Mouse (Mus musculus): ENCODE measurements at regions not wholly inside any gene's neighbourhood (a gene's known extent, or its start where the extent isn't known, plus 50 kb on each side); places are given as distances from the start of the nearest gene placed in this dataset.

GRCm38 (mm10) chr6:112152535-112153364 lies 120.8 kb upstream of the Lmcd1 start:
- no peak for DNase-seq

GRCm38 (mm10) chr6:112167487-112167886 lies 106.1 kb upstream of the Lmcd1 start:
- no peak for DNase-seq

GRCm38 (mm10) chr6:112176344-112176743 lies 97.2 kb upstream of the Lmcd1 start:
- no peak for DNase-seq

GRCm38 (mm10) chr6:112187636-112188035 lies 85.9 kb upstream of the Lmcd1 start:
- no peak for DNase-seq

- DNase-seq = peak; percentile 69
Observed at GRCm38 (mm10) chr6:112191032-112191431, 82.5 kb upstream of the Lmcd1 start.

GRCm38 (mm10) chr6:112197445-112197844 lies 76.1 kb upstream of the Lmcd1 start:
- DNase-seq = peak; percentile 85

GRCm38 (mm10) chr6:112199241-112199640 lies 74.3 kb upstream of the Lmcd1 start:
- DNase-seq = no peak

- DNase-seq = no peak
Observed at GRCm38 (mm10) chr6:112202120-112202519, 71.4 kb upstream of the Lmcd1 start.

- DNase-seq = no peak
Observed at GRCm38 (mm10) chr6:112203321-112203720, 70.2 kb upstream of the Lmcd1 start.

GRCm38 (mm10) chr6:112204956-112205355 lies 68.6 kb upstream of the Lmcd1 start:
- no peak for DNase-seq

GRCm38 (mm10) chr6:112205420-112205995 lies 68.0 kb upstream of the Lmcd1 start:
- DNase-seq = no peak

GRCm38 (mm10) chr6:112207229-112207628 lies 66.3 kb upstream of the Lmcd1 start:
- DNase-seq = no peak

GRCm38 (mm10) chr6:112210238-112210950 lies 63.2 kb upstream of the Lmcd1 start:
- DNase-seq = no peak

- no peak for DNase-seq
Observed at GRCm38 (mm10) chr6:112216868-112217267, 56.7 kb upstream of the Lmcd1 start.

- DNase-seq = no peak
Observed at GRCm38 (mm10) chr6:112218248-112218647, 55.3 kb upstream of the Lmcd1 start.

- no peak for DNase-seq
Observed at GRCm38 (mm10) chr6:112219641-112220040, 53.9 kb upstream of the Lmcd1 start.

- DNase-seq = no peak
Observed at GRCm38 (mm10) chr6:112220149-112220548, 53.4 kb upstream of the Lmcd1 start.

- no peak for DNase-seq
Observed at GRCm38 (mm10) chr6:112221373-112221772, 52.2 kb upstream of the Lmcd1 start.

- DNase-seq = no peak
Observed at GRCm38 (mm10) chr6:112223325-112223724, 50.2 kb upstream of the Lmcd1 start.
